Mouse (Mus musculus) mature B cell (primary cell): ENCODE data around the gene Bhmt2.

Experiments used
- in situ Hi-C: fragments of 300-500 bp; cut with MboI; formaldehyde crosslinking; loops from 2 replicates; pipeline ENCODE4 v1.14.3; 2019

Bhmt2 gene

GRCm38 (mm10) chr13:93674131-93674561, at the start of gene Bhmt2, which contains the start of gene Dmgdh:
TSS of gene Bhmt2 (minus strand) at chr13:93674302.
TSS of gene Dmgdh (plus strand) at chr13:93674433.
- in situ Hi-C loops = no loop called here

GRCm38 (mm10) chr13:93723455-93723854, 49.4 kb upstream of the Bhmt2 start:
- in situ Hi-C loops = no loop called here

- in situ Hi-C loops = no loop called here
Measured at GRCm38 (mm10) chr13:93721916-93722315, 47.8 kb upstream of the Bhmt2 start.

- in situ Hi-C loops = no loop called here
Measured at GRCm38 (mm10) chr13:93718948-93719347, 44.8 kb upstream of the Bhmt2 start.

- in situ Hi-C loops = no loop called here
Measured at GRCm38 (mm10) chr13:93717113-93717512, 43.0 kb upstream of the Bhmt2 start.

GRCm38 (mm10) chr13:93713826-93714225, 39.7 kb upstream of the Bhmt2 start:
- in situ Hi-C loops = no loop called here

- in situ Hi-C loops = no loop called here
Measured at GRCm38 (mm10) chr13:93712362-93712761, 38.3 kb upstream of the Bhmt2 start.

GRCm38 (mm10) chr13:93711226-93711625, 37.1 kb upstream of the Bhmt2 start:
- in situ Hi-C loops = no loop called here

- in situ Hi-C loops = no loop called here
Measured at GRCm38 (mm10) chr13:93710325-93710724, 36.2 kb upstream of the Bhmt2 start.

- in situ Hi-C loops = no loop called here
Measured at GRCm38 (mm10) chr13:93707271-93707670, 33.2 kb upstream of the Bhmt2 start.

- in situ Hi-C loops = no loop called here
Measured at GRCm38 (mm10) chr13:93705697-93706096, 31.6 kb upstream of the Bhmt2 start.

GRCm38 (mm10) chr13:93698866-93699265, 24.8 kb upstream of the Bhmt2 start:
- in situ Hi-C loops = no loop called here

- in situ Hi-C loops = no loop called here
Measured at GRCm38 (mm10) chr13:93690821-93691220, 16.7 kb upstream of the Bhmt2 start.

GRCm38 (mm10) chr13:93689566-93689965, 15.5 kb upstream of the Bhmt2 start:
- in situ Hi-C loops = no loop called here

- in situ Hi-C loops = no loop called here
Measured at GRCm38 (mm10) chr13:93687321-93687720, 13.2 kb upstream of the Bhmt2 start.

- in situ Hi-C loops = no loop called here
Measured at GRCm38 (mm10) chr13:93685226-93685625, 11.1 kb upstream of the Bhmt2 start.

- in situ Hi-C loops = no loop called here
Measured at GRCm38 (mm10) chr13:93683336-93683735, 9.2 kb upstream of the Bhmt2 start.

GRCm38 (mm10) chr13:93676864-93677263, 2.8 kb upstream of the Bhmt2 start:
- in situ Hi-C loops = no loop called here

GRCm38 (mm10) chr13:93673296-93673695, 806 bp downstream of the Bhmt2 start:
- in situ Hi-C loops = no loop called here

GRCm38 (mm10) chr13:93672371-93672770, 1.7 kb downstream of the Bhmt2 start:
- in situ Hi-C loops = no loop called here

- in situ Hi-C loops = no loop called here
Measured at GRCm38 (mm10) chr13:93667586-93667985, 6.5 kb downstream of the Bhmt2 start.

- in situ Hi-C loops = no loop called here
Measured at GRCm38 (mm10) chr13:93657941-93658340, 16.2 kb downstream of the Bhmt2 start.

GRCm38 (mm10) chr13:93653382-93653781, 20.7 kb downstream of the Bhmt2 start:
- in situ Hi-C loops = no loop called here

- in situ Hi-C loops = no loop called here
Measured at GRCm38 (mm10) chr13:93648387-93649130, 25.5 kb downstream of the Bhmt2 start.
